Comparison of ENCODE assay signal across 8 mouse cellular contexts in the genomic region with DNA sequence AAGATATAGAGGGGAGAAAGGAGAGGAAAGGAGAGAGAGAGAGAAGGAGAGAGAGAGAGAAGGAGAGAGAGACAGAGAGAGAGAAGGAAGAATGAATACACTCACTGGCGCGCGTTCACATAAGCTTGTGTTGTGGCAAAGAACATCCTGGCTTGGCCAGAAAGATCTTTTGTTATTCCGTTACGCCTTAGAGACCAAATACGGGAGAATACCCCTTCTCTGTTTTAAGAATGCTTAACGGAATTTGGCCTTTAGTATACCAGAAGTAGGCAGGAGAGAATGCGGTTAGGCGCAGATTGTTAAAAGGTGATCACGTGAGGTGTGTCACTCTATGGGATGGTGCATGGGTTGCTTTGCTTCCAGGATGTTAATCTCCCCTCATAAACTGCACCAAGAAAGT. TPM values are rescaled to one million over a fixed set of nuclear protein-coding genes. Genes with fewer than 3 reads are reported as not detected.
DNase-seq lines count a peak whose midpoint lies in the region; ATAC-seq lines count a peak whose summit lies in the region.

No protein-coding gene starts in this region.

- peaks cover 42% of the 10 kb centered on the region for H3K36me3 ChIP-seq in lung, embryonic 15.5 days
- peaks cover 9% of the 10 kb centered on the region for H3K36me3 ChIP-seq in intestine, embryonic 15.5 days
- peaks cover 27% of the 10 kb centered on the region for H3K36me3 ChIP-seq in neural tube, embryonic 14.5 days (ENCODE audit: control insufficient read depth, insufficient read depth, low read length)

- WGBS in lung, embryonic 15.5 days = 4% methylated on average over 10 of the region's 10 CpGs
- 6% methylated on average over 10 of the region's 10 CpGs for WGBS in intestine, embryonic 15.5 days
- WGBS in neural tube, embryonic 14.5 days = 16% methylated on average over 10 of the region's 10 CpGs

- peak overlapping the region; percentile 93 for H3K4me3 ChIP-seq in lung, embryonic 15.5 days
- peak overlapping the region; percentile 81 for H3K4me3 ChIP-seq in brown adipose tissue, adult 24 weeks (ENCODE audit: insufficient read depth, low read depth, low read length)
- peak overlapping the region; percentile 82 for H3K4me3 ChIP-seq in intestine, embryonic 15.5 days (replicated peaks)
- peak overlapping the region; percentile 99 for H3K4me3 ChIP-seq in neural tube, embryonic 14.5 days (ENCODE audit: low read depth, low read length)

- peaks cover 30% of the 10 kb centered on the region for H3K4me1 ChIP-seq in lung, embryonic 15.5 days
- peaks cover 10% of the 10 kb centered on the region; the same call in 1 of the 2 replicates for H3K4me1 ChIP-seq in brown adipose tissue, adult 24 weeks (ENCODE audit: control insufficient read depth, insufficient read depth, insufficient read length, low read length)
- H3K4me1 ChIP-seq in intestine, embryonic 15.5 days (replicated peaks) = peaks cover 6% of the 10 kb centered on the region
- peaks cover 17% of the 10 kb centered on the region for H3K4me1 ChIP-seq in neural tube, embryonic 14.5 days (ENCODE audit: control insufficient read depth, insufficient read depth, low read length)

- ATAC-seq in lung, embryonic 15.5 days (ENCODE audit: borderline replicate concordance, extremely low read depth, low FRiP score, low TSS enrichment) = no peak
- ATAC-seq in intestine, embryonic 15.5 days = no peak
- no peak for ATAC-seq in neural tube, embryonic 14.5 days (ENCODE audit: low read depth)

- peak overlapping the region; percentile 85; the same call in 1 of the 2 replicates for H3K27ac ChIP-seq in lung, embryonic 15.5 days
- H3K27ac ChIP-seq in brown adipose tissue, adult 24 weeks (replicated peaks; ENCODE audit: low read depth, low read length) = 0 out of 2 replicates have a peak overlapping the region, but pooled peaks have one; percentile 6
- no peak overlapping the region for H3K27ac ChIP-seq in intestine, embryonic 15.5 days
- H3K27ac ChIP-seq in neural tube, embryonic 14.5 days (ENCODE audit: low read depth, low read length) = no peak overlapping the region; the same call in 1 of the 2 replicates

- no peaks in the 10 kb centered on the region for H3K9me3 ChIP-seq in lung, embryonic 15.5 days
- H3K9me3 ChIP-seq in intestine, embryonic 15.5 days = no peaks in the 10 kb centered on the region
- H3K9me3 ChIP-seq in neural tube, embryonic 14.5 days (ENCODE audit: control insufficient read depth, low read length) = no peaks in the 10 kb centered on the region

- no peaks in the 10 kb centered on the region for H3K27me3 ChIP-seq in lung, embryonic 15.5 days
- no peaks in the 10 kb centered on the region for H3K27me3 ChIP-seq in intestine, embryonic 15.5 days (replicated peaks)
- peaks cover 3% of the 10 kb centered on the region; the same call in 1 of the 2 replicates for H3K27me3 ChIP-seq in neural tube, embryonic 14.5 days (ENCODE audit: control insufficient read depth, insufficient read depth, low read length)

- no peak for DNase-seq in lung, adult 18-20 months
- no peak for DNase-seq in cerebellum, adult 11 months
- DNase-seq in kidney, postnatal 14 days = no peak
- DNase-seq in kidney, adult 18-20 months = no peak

- peak overlapping the region; percentile 83 for H3K4me2 ChIP-seq in lung, embryonic 15.5 days
- H3K4me2 ChIP-seq in intestine, embryonic 15.5 days (replicated peaks) = peak overlapping the region; percentile 56
- peak overlapping the region; percentile 74 for H3K4me2 ChIP-seq in neural tube, embryonic 14.5 days (ENCODE audit: low read depth, low read length)

- H3K9ac ChIP-seq in lung, embryonic 15.5 days = peak overlapping the region; percentile 96
- peak overlapping the region; percentile 84 for H3K9ac ChIP-seq in intestine, embryonic 15.5 days
- H3K9ac ChIP-seq in neural tube, embryonic 14.5 days (replicated peaks; ENCODE audit: low read depth, low read length) = peak overlapping the region; percentile 97

RNA-seq across cellular contexts. Expression of a gene that starts 0.9 kb away (rescaled TPM):
- 29.4 and 30.7 TPM in 2 replicates for polyA plus RNA-seq in lung, embryonic 15.5 days (2015; fragmentation: Nextera tagmentation; extraction: Ambion mirVana)
- polyA plus RNA-seq in brown adipose tissue, adult 24 weeks (2012; ENCODE audit: insufficient read depth, insufficient read length, missing spikeins) = 22.1 and 28.2 TPM in 2 replicates
- polyA plus RNA-seq in intestine, embryonic 15.5 days (2015; fragmentation: Nextera tagmentation; extraction: Ambion mirVana) = 21.2 and 23.5 TPM in 2 replicates
- 49.2 and 52.8 TPM in 2 replicates for polyA plus RNA-seq in neural tube, embryonic 14.5 days (2014; fragmentation: Nextera tagmentation; extraction: Ambion mirVana)

RNA-seq across cellular contexts. Expression of a gene that starts 5.4 kb away (rescaled TPM):
- polyA plus RNA-seq in lung, embryonic 15.5 days (2015; fragmentation: Nextera tagmentation; extraction: Ambion mirVana) = 189 and 191 TPM in 2 replicates
- polyA plus RNA-seq in brown adipose tissue, adult 24 weeks (2012; ENCODE audit: insufficient read depth, insufficient read length, missing spikeins) = 233 and 294 TPM in 2 replicates
- 191 and 227 TPM in 2 replicates for polyA plus RNA-seq in intestine, embryonic 15.5 days (2015; fragmentation: Nextera tagmentation; extraction: Ambion mirVana)
- polyA plus RNA-seq in neural tube, embryonic 14.5 days (2014; fragmentation: Nextera tagmentation; extraction: Ambion mirVana) = 172 and 195 TPM in 2 replicates

RNA-seq across cellular contexts. Expression of a gene that starts 13.5 kb away (rescaled TPM):
- polyA plus RNA-seq in lung, embryonic 15.5 days (2015; fragmentation: Nextera tagmentation; extraction: Ambion mirVana) = 33.6 and 34.0 TPM in 2 replicates
- polyA plus RNA-seq in brown adipose tissue, adult 24 weeks (2012; ENCODE audit: insufficient read depth, insufficient read length, missing spikeins) = 1.6 and 3.3 TPM in 2 replicates
- polyA plus RNA-seq in intestine, embryonic 15.5 days (2015; fragmentation: Nextera tagmentation; extraction: Ambion mirVana) = 21.2 and 22.8 TPM in 2 replicates
- polyA plus RNA-seq in neural tube, embryonic 14.5 days (2014; fragmentation: Nextera tagmentation; extraction: Ambion mirVana) = 20.0 and 30.6 TPM in 2 replicates

RNA-seq across cellular contexts. Expression of a gene that starts 26.1 kb away (rescaled TPM):
- 26.0 and 26.9 TPM in 2 replicates for polyA plus RNA-seq in lung, embryonic 15.5 days (2015; fragmentation: Nextera tagmentation; extraction: Ambion mirVana)
- 3.9 and 4.8 TPM in 2 replicates for polyA plus RNA-seq in brown adipose tissue, adult 24 weeks (2012; ENCODE audit: insufficient read depth, insufficient read length, missing spikeins)
- polyA plus RNA-seq in intestine, embryonic 15.5 days (2015; fragmentation: Nextera tagmentation; extraction: Ambion mirVana) = 20.4 and 21.9 TPM in 2 replicates
- 17.7 and 17.8 TPM in 2 replicates for polyA plus RNA-seq in neural tube, embryonic 14.5 days (2014; fragmentation: Nextera tagmentation; extraction: Ambion mirVana)

RNA-seq across cellular contexts. Expression of a gene that starts 34.1 kb away (rescaled TPM):
- polyA plus RNA-seq in lung, embryonic 15.5 days (2015; fragmentation: Nextera tagmentation; extraction: Ambion mirVana) = 88.2 and 92.8 TPM in 2 replicates
- 27.2 and 38.4 TPM in 2 replicates for polyA plus RNA-seq in brown adipose tissue, adult 24 weeks (2012; ENCODE audit: insufficient read depth, insufficient read length, missing spikeins)
- 82.8 and 96.2 TPM in 2 replicates for polyA plus RNA-seq in intestine, embryonic 15.5 days (2015; fragmentation: Nextera tagmentation; extraction: Ambion mirVana)
- 74.4 and 87.0 TPM in 2 replicates for polyA plus RNA-seq in neural tube, embryonic 14.5 days (2014; fragmentation: Nextera tagmentation; extraction: Ambion mirVana)

Comparison
In these comparisons a context has a peak if more than half of its experiments do, and no peak if none do; other contexts are left out.
1. H3K27ac ChIP-seq: peak in lung, embryonic 15.5 days (single experiment) and brown adipose tissue, adult 24 weeks (single experiment); none in intestine, embryonic 15.5 days (single experiment) and neural tube, embryonic 14.5 days (single experiment).
2. Peak in every context shown above with its lines, with median percentiles within 50 percentile points of each other: H3K4me2 ChIP-seq, H3K4me3 ChIP-seq and H3K9ac ChIP-seq.